Mouse (Mus musculus) liver, adult 2 months (tissue): ENCODE results near the gene Eif3k. TPM values are rescaled to one million over a fixed set of nuclear protein-coding genes. Genes with fewer than 3 reads are reported as not detected.
A peak's percentile ranks its signal among the peaks of the same experiment; 100 is the strongest.

ENCODE experiments used
- DNase-seq: peaks from one replicate; pipeline ENCODE4 v3.0.0-alpha.2; 2011; ENCODE audit warnings: low read depth, low spot score; ENCODE audit errors: extremely low read depth
- H3K27ac ChIP-seq: fragments of 200-500 bp; replicated peaks from 2 replicates; pipeline ENCODE4 v1.5.1; 2012; ENCODE audit warnings: low read depth, mild to moderate bottlenecking, control low read depth, inconsistent platforms, low read length; ENCODE audit not compliant: insufficient read depth
- H3K27me3 ChIP-seq: fragments of 200-500 bp; 2 replicates; pipeline ENCODE4 v1.6.1; 2012; ENCODE audit warnings: mild to moderate bottlenecking, moderate library complexity, low read length, inconsistent platforms; ENCODE audit not compliant: control insufficient read depth, insufficient read depth
- H3K36me3 ChIP-seq: fragments of 200-500 bp; 2 replicates; pipeline ENCODE4 v1.6.1; 2012; ENCODE audit warnings: low read length, inconsistent platforms; ENCODE audit not compliant: control insufficient read depth, insufficient read depth
- H3K4me1 ChIP-seq: fragments of 200-500 bp; 2 replicates; pipeline ENCODE4 v1.6.1; 2011; ENCODE audit warnings: low read length; ENCODE audit not compliant: control insufficient read depth, insufficient read depth
- H3K4me3 ChIP-seq: fragments of 200-500 bp; 2 replicates; pipeline ENCODE4 v1.5.1; 2011; ENCODE audit warnings: low read depth, mild to moderate bottlenecking, control low read depth, low read length, moderate library complexity; ENCODE audit not compliant: insufficient read depth
- H3K79me2 ChIP-seq: fragments of 200-500 bp; 2 replicates; pipeline ENCODE4 v1.6.1; 2012; ENCODE audit warnings: inconsistent platforms, mild to moderate bottlenecking, low read length, moderate library complexity; ENCODE audit not compliant: control insufficient read depth, insufficient read depth
- H3K9ac ChIP-seq: fragments of 200-500 bp; 2 replicates; pipeline ENCODE4 v1.6.1; 2012; ENCODE audit warnings: low read depth, mild to moderate bottlenecking, control low read depth, inconsistent platforms, low read length
- CTCF ChIP-seq: fragments of 200-500 bp; IDR thresholded peaks from 2 replicates; pipeline ENCODE4 v1.5.1; 2011; ENCODE audit warnings: low read depth, low read length, control low read depth
- POLR2A ChIP-seq: fragments of 200-500 bp; IDR thresholded peaks from 2 replicates; pipeline ENCODE4 v1.6.1; 2011; ENCODE audit warnings: low read length, control low read depth; ENCODE audit not compliant: insufficient read depth; ENCODE audit errors: extremely low read depth
- WGBS: fragments of 180-500 bp; shearing (Covaris S2); methylation state at CpG from one replicate; pipeline ENCODE4 v1.1.7; 2018; 5-methylcytosine and 5-hydroxymethylcytosine counted together
- polyA plus RNA-seq: library from polyadenylated mRNA; depleted of rRNA; stranded (reverse); fragments of >200 nt; gene quantifications from 2 replicates; pipeline ENCODE4 v1.2.3, GENCODE M21; 2012
- total RNA-seq: library from RNA; depleted of rRNA; stranded (reverse); fragments of >200 nt; gene quantifications from 2 replicates; pipeline ENCODE4 v1.2.3, GENCODE M21; 2014

Gene Eif3k
- total and polyA plus RNA-seq, 2 experiments: 64.8 to 91.2 TPM

DNA sequence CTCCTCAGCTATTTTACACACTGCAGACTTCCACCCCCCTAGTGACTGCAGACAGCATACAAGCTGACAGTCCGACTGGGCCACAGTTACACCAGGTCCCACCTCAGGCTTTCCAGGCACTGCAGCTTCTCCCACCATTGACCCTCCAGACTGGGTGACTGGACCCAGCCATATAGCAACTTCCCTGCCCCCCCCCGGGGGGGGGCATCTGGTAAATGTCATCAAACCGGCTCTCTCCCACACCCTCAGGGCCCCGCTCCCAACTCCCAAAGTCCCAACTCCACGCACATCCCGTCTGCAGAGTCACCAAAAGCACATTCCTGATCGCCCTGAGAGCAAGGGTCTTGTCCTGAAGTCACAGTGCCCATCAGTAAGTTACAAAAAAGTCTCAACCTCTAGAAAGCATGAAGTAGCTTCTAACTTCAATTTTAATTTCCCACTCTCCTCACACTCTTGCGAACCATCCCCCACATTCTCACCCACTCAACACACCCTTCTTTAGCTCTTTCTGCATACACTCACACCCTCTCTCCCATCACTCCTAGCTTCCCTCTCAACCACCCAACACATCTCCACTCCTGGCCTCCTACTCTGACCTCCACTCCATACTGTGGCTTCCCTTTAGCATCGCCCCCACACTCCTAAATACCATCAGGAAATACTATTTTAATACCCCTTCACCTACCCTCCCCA is 21.2 kb downstream of the Eif3k start:
- Histone ChIP-seq H3K9ac (peak overlapping the region; percentile 94), H3K4me3 (peak overlapping the region; percentile 60), H3K36me3 (no peaks in the 10 kb centered on the region), H3K79me2 (peaks cover 32% of the 10 kb centered on the region), H3K4me1 (peaks cover 35% of the 10 kb centered on the region), H3K27me3 (no peaks in the 10 kb centered on the region), H3K27ac (peak overlapping the region; percentile 93)
- 7% methylated on average over 9 of the region's 9 CpGs for WGBS
- no peak for TF ChIP-seq CTCF
- TF ChIP-seq POLR2A: no peak
- DNase-seq: no peak

DNA sequence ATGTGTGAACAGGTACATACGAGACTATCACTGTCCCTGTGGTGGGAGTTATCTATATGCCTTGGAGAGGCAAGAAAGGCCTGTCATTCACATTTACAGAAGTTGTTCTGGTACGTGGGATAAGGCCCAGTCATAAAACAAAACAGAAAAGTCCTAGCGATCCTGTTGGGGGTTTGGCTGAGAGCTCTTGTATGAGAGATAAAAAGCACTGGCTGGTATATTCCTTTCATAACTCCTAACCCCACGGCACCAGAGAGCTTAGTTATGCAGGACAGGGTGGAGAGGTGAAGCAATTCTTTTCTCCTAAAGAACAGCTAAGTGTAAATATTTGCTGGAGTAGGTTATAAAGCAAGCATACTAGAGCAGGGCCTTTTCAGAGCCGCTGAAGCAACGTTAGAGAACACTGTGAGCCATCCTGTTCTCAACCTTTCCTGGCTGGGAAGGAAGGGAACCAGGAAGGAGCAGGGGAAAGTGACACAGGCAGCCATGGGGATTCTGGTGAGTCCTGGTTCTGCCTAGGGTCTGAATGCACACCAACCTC is 22.1 kb downstream of the Eif3k start:
- Histone ChIP-seq H3K27ac (peak overlapping the region; percentile 93), H3K4me3 (peak overlapping the region; percentile 60; the same call in 1 of the 2 replicates), H3K4me1 (peaks cover 37% of the 10 kb centered on the region), H3K79me2 (peaks cover 42% of the 10 kb centered on the region), H3K36me3 (no peaks in the 10 kb centered on the region), H3K9ac (peak overlapping the region; percentile 94), H3K27me3 (no peaks in the 10 kb centered on the region)
- 3% methylated on average over 6 of the region's 6 CpGs for WGBS
- DNase-seq: peak; percentile 93
- TF ChIP-seq POLR2A (0 out of 2 replicates have a peak, but pooled peaks have one; percentile 15), CTCF (no peak)

DNA sequence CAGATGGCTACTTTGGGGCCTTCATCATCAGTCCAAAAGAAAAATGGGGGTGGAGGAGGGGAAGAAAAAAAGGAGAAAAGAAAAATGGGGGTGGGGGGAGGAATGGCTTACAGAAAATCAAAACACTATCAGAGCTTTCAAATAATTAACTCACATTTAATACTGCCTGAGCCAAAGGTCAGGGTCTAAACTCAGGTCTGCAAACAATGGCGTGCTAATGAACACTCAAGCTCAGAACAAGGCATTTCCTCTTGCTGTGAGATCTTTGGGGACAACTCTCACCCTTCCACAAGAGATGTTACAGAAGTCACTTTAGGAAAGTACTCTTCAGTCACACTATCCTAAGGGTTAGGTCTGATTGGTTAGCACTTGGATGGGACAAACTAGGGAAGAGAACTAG is 22.9 kb downstream of the Eif3k start:
- H3K9ac ChIP-seq: peak overlapping the region; percentile 46; the same call in 1 of the 2 replicates
- H3K79me2 ChIP-seq: peaks cover 47% of the 10 kb centered on the region
- peaks cover 41% of the 10 kb centered on the region for H3K4me1 ChIP-seq
- H3K27ac ChIP-seq: peak overlapping the region; percentile 93
- H3K36me3 ChIP-seq: no peaks in the 10 kb centered on the region
- H3K27me3 ChIP-seq: no peaks in the 10 kb centered on the region
- 3% methylated on average over 1 of the region's 1 CpGs for WGBS
- peak; percentile 89 for DNase-seq
- TF ChIP-seq CTCF (no peak), POLR2A (no peak)
- H3K4me3 ChIP-seq: peak overlapping the region; percentile 18; the same call in 1 of the 2 replicates

DNA sequence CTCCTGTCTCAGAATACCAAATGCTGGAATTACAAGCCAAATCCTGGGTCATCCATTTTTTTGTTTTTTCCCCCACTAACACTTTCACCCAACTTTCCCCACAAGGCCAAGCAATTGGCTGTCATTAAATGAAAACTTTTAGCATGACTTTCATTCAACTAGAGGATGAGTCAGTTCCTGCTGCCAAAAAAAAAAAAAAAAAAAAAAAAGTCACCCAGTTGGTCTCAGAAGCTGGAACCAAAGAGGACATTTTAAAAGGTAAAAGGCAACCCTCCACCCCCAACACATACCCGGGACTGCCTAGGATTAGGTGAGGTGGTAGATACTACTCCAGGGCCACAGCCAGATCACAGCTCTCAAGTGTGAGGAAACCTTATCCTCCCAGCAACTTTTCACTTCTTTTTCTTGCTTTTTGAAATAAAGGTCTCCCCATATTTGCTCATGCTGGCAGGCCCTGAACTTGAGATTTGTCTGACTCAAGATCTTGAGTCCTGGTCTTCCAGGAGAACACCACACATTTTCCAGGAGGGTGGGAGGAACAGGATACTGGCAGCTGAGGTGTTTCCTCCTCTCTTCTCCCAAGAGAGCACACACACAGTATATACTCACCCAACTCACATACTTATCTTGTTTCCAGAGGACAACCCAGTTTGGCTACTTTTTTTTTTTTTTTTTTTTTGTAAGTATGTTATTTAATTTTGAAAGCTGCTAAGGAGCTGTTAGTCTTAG is 23.5 kb downstream of the Eif3k start:
- no peaks in the 10 kb centered on the region for H3K36me3 ChIP-seq
- H3K9ac ChIP-seq: peak overlapping the region; percentile 49
- TF ChIP-seq CTCF: no peak
- no peak for TF ChIP-seq POLR2A
- peaks cover 51% of the 10 kb centered on the region for H3K79me2 ChIP-seq
- H3K4me1 ChIP-seq: peaks cover 44% of the 10 kb centered on the region
- peak overlapping the region; percentile 37 for H3K27ac ChIP-seq
- H3K27me3 ChIP-seq: no peaks in the 10 kb centered on the region
- no peak for DNase-seq
- H3K4me3 ChIP-seq: no peak overlapping the region
- WGBS: 9% methylated on average over 1 of the region's 1 CpGs

DNA sequence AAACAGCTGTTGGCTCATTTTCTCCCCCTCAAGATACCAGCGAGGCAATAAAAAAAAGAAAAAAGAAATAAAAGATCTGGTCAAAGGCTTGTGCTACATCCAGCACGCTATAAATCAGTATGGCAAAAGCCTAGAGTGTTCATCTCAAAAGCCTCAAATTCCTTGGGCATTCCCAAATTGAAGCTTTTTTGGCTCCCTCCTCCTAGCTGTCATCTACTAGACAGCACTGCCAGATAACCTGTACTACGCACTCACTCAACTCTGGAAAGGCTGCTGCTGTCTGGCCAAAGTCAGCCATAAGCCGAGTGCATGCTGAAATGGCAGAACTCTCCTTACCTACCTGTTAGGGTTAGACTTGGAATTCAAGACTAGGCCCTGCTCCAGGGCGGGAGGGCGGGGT is 24.4 kb downstream of the Eif3k start:
- TF ChIP-seq POLR2A: no peak
- TF ChIP-seq CTCF: no peak
- Histone ChIP-seq H3K4me3 (no peak overlapping the region), H3K27ac (no peak overlapping the region), H3K27me3 (no peaks in the 10 kb centered on the region), H3K36me3 (no peaks in the 10 kb centered on the region), H3K79me2 (peaks cover 55% of the 10 kb centered on the region), H3K4me1 (peaks cover 49% of the 10 kb centered on the region), H3K9ac (no peak overlapping the region)
- 50% methylated on average over 6 of the region's 6 CpGs for WGBS
- DNase-seq: peak; percentile 84

DNA sequence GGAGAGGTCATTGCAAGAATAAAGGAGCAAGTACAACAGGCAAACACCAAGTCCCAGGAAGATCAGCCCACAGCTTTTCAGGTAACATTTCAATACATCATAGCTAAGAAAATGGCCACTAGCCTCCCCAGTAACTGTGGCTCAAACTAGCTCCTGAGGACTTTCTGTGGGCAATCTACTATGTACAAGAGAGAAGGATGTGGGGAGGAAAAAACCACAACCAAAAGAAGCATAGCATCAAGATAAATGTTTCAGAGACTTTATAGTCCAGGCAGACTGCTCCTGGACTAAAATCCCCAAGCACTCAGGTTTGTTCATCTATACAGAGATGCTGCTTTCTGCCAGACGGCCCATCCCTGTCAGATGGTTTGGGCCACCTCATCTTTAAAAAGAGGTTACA is 25.4 kb downstream of the Eif3k start:
- no peak for DNase-seq
- H3K79me2 ChIP-seq: peaks cover 57% of the 10 kb centered on the region
- peak overlapping the region; percentile 30; the same call in 1 of the 2 replicates for H3K27ac ChIP-seq
- H3K27me3 ChIP-seq: no peaks in the 10 kb centered on the region
- H3K4me3 ChIP-seq: no peak overlapping the region
- H3K4me1 ChIP-seq: peaks cover 52% of the 10 kb centered on the region
- no peak overlapping the region for H3K9ac ChIP-seq
- no peaks in the 10 kb centered on the region for H3K36me3 ChIP-seq
- no peak for TF ChIP-seq CTCF
- TF ChIP-seq POLR2A: no peak
- 69% methylated on average over 1 of the region's 1 CpGs for WGBS
